Mouse (Mus musculus) right cerebral cortex, postnatal 36 days (tissue): ENCODE measurements around the gene Mrps18b.

Experiments used
- DNase-seq, 2 experiments: peaks; one replicate each; pipeline ENCODE4 v3.0.0; 2022; ENCODE audit warnings: low spot score in 2 of 2, mixed read lengths in 1 of 2

Gene Mrps18b

GRCm38 (mm10) chr17:35918276-35919059, 2.3 kb upstream of the Mrps18b start:
- no peak for DNase-seq

GRCm38 (mm10) chr17:35917463-35918251, 1.5 kb upstream of the Mrps18b start:
- no peak for DNase-seq

GRCm38 (mm10) chr17:35917143-35917462, 914 bp upstream of the Mrps18b start:
- DNase-seq, result no peak

- no peak for DNase-seq
These were observed 472 bp downstream of the Mrps18b start for GRCm38 (mm10) chr17:35915538-35916296.

GRCm38 (mm10) chr17:35914975-35915374, 1.2 kb downstream of the Mrps18b start:
- no peak for DNase-seq

- DNase-seq, result peak; percentile 90 to 92
These were observed 6.2 kb downstream of the Mrps18b start, which contains the start of gene Atat1 for GRCm38 (mm10) chr17:35909919-35910369. TSS of gene Atat1 (minus strand) at chr17:35910075.

- DNase-seq, result peak in 1 of 2 experiments; percentile 39
These were observed 6.8 kb downstream of the Mrps18b start for GRCm38 (mm10) chr17:35909186-35909918.

GRCm38 (mm10) chr17:35907609-35908008, 8.6 kb downstream of the Mrps18b start:
- no peak for DNase-seq

GRCm38 (mm10) chr17:35905587-35905986, 10.6 kb downstream of the Mrps18b start:
- no peak for DNase-seq

- no peak for DNase-seq
These were observed 12.2 kb downstream of the Mrps18b start for GRCm38 (mm10) chr17:35903992-35904355.

GRCm38 (mm10) chr17:35903343-35903991, 12.7 kb downstream of the Mrps18b start:
- no peak for DNase-seq

GRCm38 (mm10) chr17:35900636-35901035, 15.6 kb downstream of the Mrps18b start:
- DNase-seq, result no peak

- DNase-seq, result no peak
These were observed 18.3 kb downstream of the Mrps18b start for GRCm38 (mm10) chr17:35897644-35898573.

- peak; percentile 86 to 87 for DNase-seq
These were observed 19.2 kb downstream of the Mrps18b start, which contains the start of gene 2310061I04Rik for GRCm38 (mm10) chr17:35896781-35897643. TSS of gene 2310061I04Rik (minus strand) at chr17:35897431.

- DNase-seq, result no peak
These were observed 28.5 kb downstream of the Mrps18b start for GRCm38 (mm10) chr17:35887725-35888124.

GRCm38 (mm10) chr17:35883777-35884176, 32.4 kb downstream of the Mrps18b start:
- no peak for DNase-seq

- no peak for DNase-seq
These were observed 33.3 kb downstream of the Mrps18b start for GRCm38 (mm10) chr17:35882924-35883323.

GRCm38 (mm10) chr17:35879245-35880057, 36.7 kb downstream of the Mrps18b start, which contains the start of gene Dhx16:
TSS of gene Dhx16 (plus strand) at chr17:35879819.
- DNase-seq, result peak; percentile 94
